Mouse (Mus musculus): ENCODE results near the gene Btd.
"Not testable (repeated sequence)": the region's sequence is repeated elsewhere in the genome, so short reads cannot be mapped to it uniquely, and the experiment has no call there.

Btd gene

GRCm38 (mm10) chr14:31640890-31641505 lies at the start of gene Btd, which contains the start of gene Hacl1:
Gene Btd, plus strand, starts transcription at chr14:31641028.
Gene Hacl1, minus strand, starts transcription at chr14:31641286.
- DNase-seq, result peak; percentile 93

- DNase-seq, result no peak
Measured at GRCm38 (mm10) chr14:31591243-31591642, 49.6 kb upstream of the Btd start, which contains the start of gene Colq. Gene Colq, minus strand, starts transcription at chr14:31591343.

GRCm38 (mm10) chr14:31593036-31593435 lies 47.8 kb upstream of the Btd start:
- DNase-seq, result no peak

- DNase-seq, result no peak
Measured at GRCm38 (mm10) chr14:31594693-31595092, 46.1 kb upstream of the Btd start.

GRCm38 (mm10) chr14:31596408-31596807 lies 44.4 kb upstream of the Btd start:
- DNase-seq, result no peak

GRCm38 (mm10) chr14:31597446-31597845 lies 43.4 kb upstream of the Btd start:
- DNase-seq, result no peak

GRCm38 (mm10) chr14:31601908-31602615 lies 38.8 kb upstream of the Btd start:
- DNase-seq, result no peak

- DNase-seq, result not testable (repeated sequence)
Measured at GRCm38 (mm10) chr14:31602616-31602979, 38.2 kb upstream of the Btd start.

GRCm38 (mm10) chr14:31604916-31605315 lies 35.9 kb upstream of the Btd start:
- no peak for DNase-seq

- no peak for DNase-seq
Measured at GRCm38 (mm10) chr14:31605514-31605913, 35.3 kb upstream of the Btd start.

- no peak for DNase-seq
Measured at GRCm38 (mm10) chr14:31611986-31612385, 28.8 kb upstream of the Btd start.

- DNase-seq, result no peak
Measured at GRCm38 (mm10) chr14:31613671-31614070, 27.2 kb upstream of the Btd start.

GRCm38 (mm10) chr14:31617204-31617603 lies 23.6 kb upstream of the Btd start:
- DNase-seq, result no peak

GRCm38 (mm10) chr14:31617997-31618396 lies 22.8 kb upstream of the Btd start:
- DNase-seq, result no peak

GRCm38 (mm10) chr14:31620591-31621223 lies 20.1 kb upstream of the Btd start:
- no peak for DNase-seq

- DNase-seq, result no peak
Measured at GRCm38 (mm10) chr14:31622748-31623147, 18.1 kb upstream of the Btd start.

- DNase-seq, result no peak
Measured at GRCm38 (mm10) chr14:31630677-31631076, 10.2 kb upstream of the Btd start.

- no peak for DNase-seq
Measured at GRCm38 (mm10) chr14:31640346-31640889, 410 bp upstream of the Btd start, which contains the start of gene Gm49387. Gene Gm49387, minus strand, starts transcription at chr14:31640878.

- no peak for DNase-seq
Measured at GRCm38 (mm10) chr14:31641506-31642155, 803 bp downstream of the Btd start.

GRCm38 (mm10) chr14:31644183-31644830 lies 3.5 kb downstream of the Btd start:
- DNase-seq, result no peak

GRCm38 (mm10) chr14:31644931-31645547 lies 4.2 kb downstream of the Btd start:
- no peak for DNase-seq

GRCm38 (mm10) chr14:31645920-31646319 lies 5.1 kb downstream of the Btd start:
- DNase-seq, result no peak
